Mouse (Mus musculus): ENCODE results near the gene Igf1r.

Gene Igf1r

DNA sequence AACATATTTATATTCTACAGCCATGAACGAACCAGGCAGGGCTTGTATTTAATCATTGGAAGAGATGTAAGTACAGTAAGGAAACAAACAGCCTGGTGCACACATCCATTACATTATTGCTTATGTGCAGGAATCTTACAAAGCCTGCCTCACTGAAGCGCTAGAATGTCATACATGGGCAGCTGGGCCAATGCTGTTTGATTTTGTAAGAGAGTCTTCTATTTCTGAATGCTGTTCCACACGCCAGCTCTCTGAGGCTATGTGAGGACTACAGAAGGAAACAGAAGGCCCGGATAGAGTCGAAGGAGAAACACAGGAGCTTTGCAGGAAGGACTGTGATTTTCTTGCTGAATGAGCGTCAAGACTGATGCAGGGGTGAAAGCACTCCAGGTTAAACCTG lies 136.2 kb downstream of the Igf1r start:
- no peak for DNase-seq

DNA sequence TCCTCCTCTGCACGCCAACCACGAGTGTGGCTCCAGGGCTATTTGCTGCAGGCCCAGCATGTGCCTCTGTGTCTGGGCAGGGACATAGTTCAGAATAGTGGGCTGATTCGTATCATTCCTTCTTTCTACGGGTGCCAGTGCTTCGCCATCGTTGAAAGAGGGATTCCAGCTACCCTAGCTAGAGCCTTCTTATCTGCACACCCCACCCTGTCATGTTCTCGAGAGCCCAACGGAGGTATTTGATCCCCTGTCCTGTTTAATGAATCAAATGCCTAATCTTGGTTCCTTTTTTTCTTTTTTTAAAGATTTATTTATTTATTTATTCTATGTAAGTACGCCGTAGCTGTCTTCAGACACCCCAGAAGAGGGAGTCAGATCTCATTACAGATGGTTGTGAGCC lies 137.1 kb downstream of the Igf1r start:
- no peak for DNase-seq

DNA sequence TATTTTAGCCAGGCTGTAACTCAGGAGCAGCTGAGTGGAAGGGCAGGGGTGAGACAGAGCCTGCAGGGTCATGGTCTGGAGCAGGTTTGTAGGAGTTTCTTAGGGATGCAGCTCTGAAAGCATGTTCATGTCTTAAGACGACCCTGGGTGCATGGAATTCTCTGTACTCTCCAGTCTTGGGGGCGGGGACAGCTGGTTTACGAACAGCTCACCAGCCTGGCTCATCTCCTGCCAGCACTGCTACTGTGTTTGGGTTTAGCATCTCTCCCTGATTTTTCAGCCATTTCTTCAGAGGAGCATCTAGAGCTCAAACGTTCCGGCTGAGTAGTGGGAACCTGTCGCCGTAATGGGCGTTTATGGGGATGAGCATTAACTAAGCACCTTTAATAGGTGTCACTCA lies 137.9 kb downstream of the Igf1r start:
- DNase-seq = no peak

DNA sequence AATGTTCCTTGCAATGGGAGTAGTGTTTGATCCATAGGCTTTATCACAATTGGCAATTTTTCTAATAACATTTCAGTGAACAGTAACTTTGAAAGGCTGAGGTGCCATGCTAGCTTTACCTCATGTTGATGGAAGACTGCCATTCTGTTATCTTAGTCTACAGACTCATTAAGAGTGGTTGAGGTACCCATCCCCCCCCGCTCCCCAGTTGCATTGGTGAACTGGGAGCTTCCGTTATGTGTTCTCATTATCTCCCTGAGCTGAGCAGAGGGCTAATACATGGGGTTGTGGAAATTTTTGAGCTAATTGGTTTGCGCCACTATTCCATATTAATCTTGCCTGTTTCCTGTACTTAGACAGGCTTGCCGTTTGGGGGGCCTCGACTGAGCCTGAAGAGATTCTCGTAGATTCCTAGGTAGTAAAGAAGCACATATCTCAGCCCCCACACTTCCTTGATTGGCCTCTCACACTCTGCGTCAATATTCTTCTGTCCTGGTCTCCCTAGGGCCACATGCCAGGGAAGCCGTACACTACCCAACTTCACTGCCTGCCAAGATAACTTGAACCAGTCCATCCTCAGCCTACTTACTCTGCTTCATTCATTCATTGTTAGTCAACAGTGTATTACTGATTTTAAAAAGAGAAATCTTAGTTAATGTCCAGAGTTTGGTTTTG lies 139.8 kb downstream of the Igf1r start:
- no peak for DNase-seq

DNA sequence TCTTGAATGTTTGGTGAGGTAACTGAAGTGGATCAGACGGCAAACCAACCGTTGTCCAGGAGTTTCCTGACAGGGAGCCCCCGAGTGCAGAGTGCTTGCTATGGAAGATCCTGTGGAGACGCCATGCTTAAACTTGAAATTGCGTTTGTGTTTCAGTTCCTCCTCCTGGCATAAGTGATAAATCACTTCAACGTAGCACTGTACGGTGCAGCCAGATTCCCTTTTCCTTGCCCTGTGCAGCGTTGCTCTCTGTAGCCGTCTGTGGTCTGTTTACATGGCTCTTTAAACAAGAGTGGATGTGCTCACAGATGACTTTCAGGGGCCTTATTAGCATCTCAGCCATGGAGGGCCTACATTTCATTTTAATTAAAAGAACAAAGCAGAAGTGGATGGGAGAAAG lies 141.2 kb downstream of the Igf1r start:
- no peak for DNase-seq

DNA sequence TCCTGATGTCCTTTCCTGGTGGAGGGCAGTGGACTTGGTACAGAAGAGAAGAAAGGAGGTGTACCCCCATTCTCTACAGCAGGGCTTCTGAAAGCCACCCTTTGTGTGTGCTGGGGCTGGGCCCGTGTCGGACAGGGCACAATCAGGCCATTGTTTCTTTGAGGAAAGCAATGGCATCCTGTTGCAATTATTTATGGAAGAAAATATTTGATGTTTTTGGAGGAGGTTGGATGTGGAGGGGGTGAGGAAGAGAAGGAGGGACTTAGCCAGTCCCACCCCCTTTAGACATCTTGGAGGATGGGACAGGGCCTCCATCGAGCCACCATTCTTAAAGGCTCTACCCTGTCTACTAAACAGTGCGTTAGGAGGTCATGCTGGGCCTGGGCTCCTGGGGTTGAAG lies 142.9 kb downstream of the Igf1r start:
- no peak for DNase-seq

DNA sequence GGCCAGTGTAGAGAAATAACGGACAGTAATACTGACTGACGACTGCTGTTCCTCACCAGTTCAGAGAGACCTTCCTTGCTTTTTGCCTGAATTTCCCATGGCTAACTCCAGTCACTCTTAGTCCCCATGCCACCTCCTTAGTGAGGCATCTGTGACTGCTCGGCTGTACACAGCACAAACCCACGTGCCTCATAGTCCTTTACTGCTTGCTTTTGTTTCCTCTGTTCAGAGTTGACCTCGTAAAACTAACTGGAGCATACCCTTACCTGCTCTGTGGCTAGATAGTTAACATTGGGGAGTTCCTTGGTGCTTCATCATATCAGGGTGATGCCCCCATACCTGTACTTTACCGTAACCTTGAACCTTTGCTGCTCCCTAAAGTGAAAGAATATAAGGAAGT lies 143.8 kb downstream of the Igf1r start:
- DNase-seq = peak; percentile 39

DNA sequence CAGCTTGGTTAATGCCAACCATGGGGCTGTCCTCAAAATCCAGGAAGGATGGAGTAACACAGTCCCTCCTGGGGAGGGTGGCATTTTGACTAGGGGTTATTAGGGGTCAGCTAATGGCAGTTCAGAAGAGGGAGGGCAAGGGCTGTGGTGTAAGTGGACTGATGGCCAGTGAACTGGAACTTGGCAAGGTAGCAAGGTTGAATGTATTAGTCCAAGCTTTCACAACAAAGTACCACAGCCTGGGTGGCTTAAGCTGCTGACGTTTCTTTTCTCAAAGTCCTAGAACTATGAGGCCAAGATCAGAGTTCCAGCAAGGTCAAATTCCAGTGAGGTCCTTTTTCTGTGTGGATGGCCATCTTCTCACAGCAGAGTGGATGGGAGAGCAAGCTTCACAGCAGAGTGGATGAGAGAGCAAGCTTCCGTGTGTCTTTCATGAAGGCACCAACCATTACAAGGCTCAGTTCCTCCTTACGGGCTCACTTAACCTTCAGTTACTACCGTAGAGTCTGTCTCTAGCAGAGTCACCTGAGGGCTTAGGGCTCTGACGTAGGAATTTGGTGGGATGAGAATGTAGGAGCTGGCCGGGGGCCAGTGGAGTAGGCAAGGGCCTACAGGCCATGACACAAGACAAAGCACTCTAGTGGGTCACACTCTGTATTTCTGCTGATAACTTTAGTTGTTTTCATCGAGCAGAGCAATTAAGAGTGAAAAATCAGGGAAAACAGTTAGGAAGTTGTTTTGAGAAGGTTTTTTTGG lies 144.6 kb downstream of the Igf1r start:
- peak; percentile 70 for DNase-seq

DNA sequence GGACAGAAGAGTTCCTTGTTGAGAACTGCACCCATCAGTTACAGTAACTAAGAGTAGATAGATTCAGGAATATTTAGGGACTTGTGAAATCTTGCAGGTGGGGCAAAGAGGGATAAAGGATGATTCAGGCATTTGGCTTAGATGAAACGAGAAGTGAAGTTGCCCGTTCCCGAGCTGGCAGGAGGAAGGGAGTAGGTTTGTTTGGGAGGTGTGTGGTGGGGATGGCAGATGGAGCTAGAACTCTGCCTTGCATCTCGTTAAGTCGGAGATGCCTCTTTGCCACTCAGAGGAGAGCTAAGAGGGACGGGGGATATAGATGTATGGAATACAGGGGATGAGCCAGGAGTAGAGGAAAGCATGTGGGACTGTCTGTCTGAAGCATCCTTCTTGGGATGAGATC lies 145.5 kb downstream of the Igf1r start:
- DNase-seq = no peak

DNA sequence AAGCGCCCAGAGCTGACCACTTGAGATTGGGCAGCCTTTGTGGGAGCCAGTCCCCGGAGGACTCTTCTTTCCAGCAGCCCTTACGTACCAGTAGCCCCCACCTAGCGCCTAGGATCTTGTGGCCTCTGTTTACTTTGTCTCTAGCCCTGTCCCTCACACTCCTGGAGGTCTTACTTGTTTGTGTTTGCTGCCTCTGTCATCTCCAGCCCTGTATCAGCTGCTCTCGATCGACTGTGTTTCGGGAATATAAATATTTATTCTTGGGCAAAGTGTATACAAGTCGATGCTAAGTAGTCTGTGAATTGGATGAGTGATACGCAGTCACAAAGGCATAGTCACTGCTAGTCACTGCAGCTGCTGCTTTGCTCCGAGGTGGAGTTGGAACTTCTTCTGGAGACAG lies 147.8 kb downstream of the Igf1r start:
- DNase-seq = no peak

DNA sequence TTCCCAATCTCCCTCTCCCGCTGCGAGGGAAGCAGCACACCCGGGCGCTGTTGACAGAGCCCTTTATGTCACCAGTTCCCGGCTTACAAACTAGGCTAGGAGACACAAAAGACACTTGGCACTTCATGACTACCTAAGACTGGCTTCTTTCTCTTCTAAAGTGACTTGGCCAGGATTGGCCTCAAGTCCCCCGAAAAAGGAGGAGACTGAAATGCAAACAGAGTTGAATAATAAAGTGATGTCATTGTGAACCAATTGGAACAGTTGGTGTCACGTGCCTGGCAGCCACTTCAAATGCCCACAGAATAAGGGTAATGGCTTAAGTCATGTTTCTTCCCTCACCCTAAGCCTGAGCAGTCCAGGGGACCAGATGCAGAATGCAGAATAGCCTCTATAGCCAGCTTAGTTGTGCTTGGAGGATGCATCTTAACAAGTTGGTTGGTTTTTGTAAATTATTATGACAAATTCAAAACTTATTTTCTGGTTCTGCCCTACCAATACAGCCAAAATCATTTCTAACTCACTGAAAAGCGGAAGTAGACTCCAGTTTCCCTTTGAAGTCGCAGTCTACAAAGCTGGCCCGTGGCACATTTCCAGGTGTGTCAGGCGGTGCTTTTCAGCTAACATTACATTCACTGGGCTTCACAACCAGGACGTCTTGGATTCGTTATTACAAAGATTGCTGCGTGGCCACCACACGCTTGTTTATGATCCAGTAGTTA lies 150.0 kb downstream of the Igf1r start:
- DNase-seq = peak; percentile 57

DNA sequence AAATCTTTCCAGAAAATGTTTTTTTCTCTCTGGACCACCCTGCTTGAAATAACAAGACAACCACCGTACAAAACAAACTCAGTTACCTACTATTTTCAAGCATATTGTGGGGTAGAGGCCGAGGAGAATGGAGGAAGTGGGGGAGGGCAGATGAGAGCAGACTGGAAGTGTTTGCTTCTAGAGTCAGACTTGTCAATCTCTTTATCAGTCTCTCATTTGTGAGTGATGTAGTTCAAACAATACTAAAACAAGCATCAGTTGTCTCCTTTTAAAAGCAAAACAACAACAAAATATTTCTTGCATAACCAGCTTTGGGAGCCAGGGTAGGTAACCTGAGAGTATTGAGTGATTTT lies 150.5 kb downstream of the Igf1r start:
- no peak for DNase-seq

DNA sequence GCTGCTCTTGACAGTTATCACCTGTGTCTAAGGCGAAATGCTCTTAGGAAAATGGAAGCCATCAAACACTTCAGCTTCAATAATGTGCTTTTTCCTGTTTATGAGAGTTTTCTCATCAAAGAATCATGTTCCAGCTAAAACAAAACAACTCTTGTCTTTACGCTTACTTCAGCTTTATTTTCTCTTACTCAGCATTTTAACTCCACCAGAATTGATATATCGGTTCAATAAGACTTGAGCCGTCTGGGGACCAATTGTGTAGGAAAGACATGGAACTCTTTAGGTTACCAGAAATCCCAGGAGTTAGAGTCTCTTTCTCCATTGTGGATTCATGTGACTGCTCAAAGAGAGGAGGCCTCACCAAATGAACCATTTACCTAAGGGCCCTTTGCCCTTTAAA lies 158.9 kb downstream of the Igf1r start:
- DNase-seq = no peak

DNA sequence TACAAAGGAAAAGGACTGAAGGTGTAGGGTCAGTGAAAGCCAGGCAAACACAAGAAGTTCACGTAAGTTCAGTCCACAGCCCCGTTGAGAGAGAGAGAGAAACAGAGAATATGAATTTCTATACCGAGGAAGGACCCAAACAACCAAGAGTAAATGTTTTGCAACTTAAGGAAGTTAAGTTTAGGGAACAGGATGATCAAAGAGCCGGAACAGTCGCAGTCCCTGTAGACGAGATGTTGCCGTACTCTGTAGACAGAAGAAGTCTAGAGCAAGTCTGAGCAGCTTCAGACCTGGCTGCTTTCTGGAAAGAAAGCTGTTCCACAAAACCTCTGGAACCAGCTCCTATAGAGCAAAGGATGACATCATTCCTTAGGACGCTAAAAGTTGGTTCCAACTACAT lies 160.0 kb downstream of the Igf1r start:
- DNase-seq = no peak

DNA sequence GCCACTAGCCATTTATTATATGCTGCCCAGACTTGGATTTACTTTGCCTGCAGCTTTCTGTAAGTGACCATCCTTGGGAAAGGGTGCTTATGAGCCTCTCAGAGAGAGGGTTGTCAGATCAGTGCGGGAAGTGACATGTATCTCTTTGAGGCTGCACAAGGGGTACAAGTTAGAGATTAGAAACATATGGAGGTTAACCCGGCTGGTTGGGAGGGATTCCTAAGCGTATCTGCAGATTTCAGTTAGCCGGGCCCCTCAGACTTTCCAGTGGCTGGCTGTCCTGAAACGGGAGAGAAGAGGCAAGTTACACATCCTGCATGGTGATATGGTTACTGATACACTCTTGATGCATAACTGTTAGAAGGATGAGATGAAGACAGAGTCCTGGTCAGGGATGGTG lies 161.7 kb downstream of the Igf1r start:
- no peak for DNase-seq

DNA sequence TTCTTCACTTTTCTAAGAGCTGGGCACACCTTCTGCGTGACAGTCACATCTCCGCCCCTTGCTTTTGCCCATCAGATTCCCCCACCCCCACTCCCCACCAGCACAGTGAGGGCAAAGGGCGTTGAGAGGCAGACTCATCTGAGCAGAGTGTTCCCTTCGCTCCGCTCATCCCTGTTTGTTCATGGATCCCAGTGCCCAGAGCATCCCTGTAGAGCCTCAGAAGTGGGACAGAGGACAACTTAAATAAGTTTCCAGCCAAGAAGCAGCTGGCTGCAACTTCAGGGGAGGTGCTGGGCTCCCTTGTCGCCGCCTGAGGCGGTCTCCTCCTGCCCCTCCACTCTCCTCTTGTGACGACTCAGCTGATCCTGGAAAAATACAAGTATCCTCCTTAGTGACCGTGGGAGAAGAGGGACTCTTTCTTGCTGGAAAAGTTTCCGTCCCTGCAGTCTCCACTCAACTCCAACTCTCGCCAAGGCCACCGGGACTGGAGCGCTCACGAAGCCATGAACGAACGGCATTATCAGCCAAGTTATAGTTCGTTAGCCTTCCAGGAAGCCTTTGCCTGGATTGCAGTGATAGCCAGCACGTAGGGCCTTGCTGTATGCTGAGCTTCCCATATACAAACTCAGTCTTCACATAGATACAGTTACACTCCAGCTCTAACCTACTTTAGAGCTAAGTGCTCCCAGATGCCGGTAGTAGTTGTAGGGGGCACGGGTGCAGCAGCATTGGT lies 162.5 kb downstream of the Igf1r start:
- DNase-seq = no peak

DNA sequence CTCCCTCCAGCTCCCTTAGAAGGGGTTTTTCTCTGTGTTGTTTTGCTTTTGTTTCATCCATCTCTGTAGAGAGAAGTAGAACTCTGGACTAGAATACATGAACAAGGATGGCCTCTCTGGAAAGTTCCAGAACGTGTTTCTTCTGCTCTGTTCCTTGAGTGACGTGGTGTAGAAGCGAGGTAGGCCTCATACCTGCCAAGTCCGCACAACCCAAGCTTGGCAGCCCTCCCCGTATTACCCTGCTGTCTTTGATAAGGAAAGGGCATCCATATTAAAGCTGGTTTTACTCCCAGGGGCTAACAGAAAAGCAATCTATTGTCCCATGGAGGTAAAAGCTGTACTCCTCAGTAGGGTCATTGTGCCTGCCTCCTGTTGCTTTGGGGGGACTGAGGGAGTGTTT lies 164.9 kb downstream of the Igf1r start:
- DNase-seq = no peak

DNA sequence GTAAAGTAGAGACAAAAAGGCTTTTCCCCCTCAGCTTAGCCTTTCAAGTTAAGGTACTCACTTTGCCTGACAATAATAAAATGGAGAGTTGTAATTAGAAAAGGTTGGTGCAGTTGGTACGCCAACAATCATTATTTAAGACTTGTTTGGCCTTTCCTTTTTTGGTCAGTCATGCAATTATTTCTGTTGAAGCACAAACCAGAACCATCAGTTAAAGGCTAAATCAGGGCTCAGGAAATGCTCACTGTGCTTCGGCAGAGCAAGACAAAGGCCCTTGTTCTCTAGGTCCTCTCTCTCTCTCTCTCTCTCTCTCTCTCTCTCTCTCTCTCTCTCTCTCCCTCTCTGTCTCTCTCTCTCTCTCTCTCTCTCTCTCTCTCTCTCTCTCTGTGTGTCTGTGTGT lies 165.4 kb downstream of the Igf1r start:
- no peak for DNase-seq

DNA sequence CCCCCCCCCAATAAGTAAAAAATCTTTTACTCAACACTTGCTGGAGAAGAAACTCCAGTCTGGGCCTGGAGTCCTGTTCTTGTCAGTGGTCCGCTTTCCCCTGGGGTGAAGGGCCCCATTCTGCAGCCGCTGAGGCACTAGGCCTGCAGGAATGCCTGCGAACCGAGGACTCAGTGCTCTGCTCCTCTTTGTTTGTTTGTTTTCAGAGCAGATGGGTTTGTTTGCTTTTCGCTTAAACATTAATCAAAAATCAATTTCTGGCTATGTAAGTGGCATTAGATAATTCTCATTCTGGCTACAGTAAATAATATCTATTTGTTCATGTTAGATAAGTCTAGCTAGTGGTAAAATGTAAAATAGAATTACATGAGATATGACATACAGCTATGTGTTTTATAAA lies 167.0 kb downstream of the Igf1r start:
- DNase-seq = no peak

DNA sequence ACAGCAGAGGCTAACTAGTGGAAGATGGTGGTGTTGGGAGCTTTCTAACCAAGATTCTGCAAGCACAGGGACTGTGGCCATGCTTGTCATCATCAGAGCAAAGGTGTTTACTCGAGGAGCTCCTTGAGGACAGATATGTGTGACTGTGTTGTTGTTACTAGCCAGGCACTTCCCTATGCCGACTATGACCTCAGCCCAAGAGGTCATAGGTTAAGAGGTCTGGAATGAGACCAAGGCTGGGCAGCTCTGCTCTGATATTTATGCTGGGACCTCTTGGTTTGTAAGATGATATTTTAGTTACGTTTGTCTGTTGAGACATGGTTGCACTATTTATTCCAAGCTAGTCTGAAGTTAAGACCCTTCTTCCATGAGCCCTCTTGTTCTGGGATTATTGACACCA lies 169.8 kb downstream of the Igf1r start:
- no peak for DNase-seq

DNA sequence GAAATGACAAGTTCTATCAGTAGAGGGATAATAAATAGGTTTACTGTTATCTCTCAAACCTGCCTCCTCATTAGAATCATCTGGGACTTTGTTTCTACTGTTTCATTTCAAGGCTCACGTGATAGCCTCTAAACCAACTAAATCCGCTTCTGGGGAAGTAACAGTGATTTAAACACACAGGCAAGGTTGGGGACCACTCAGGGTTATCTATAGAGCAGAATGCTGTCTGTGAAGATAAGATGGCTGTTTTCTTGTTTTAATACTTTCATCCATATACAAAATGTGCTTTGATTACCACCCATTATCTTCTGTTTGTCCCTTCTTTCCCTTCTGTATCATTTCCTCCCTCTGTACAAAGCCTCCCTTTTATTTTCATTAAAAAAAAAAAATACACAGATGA lies 172.7 kb downstream of the Igf1r start:
- no peak for DNase-seq

DNA sequence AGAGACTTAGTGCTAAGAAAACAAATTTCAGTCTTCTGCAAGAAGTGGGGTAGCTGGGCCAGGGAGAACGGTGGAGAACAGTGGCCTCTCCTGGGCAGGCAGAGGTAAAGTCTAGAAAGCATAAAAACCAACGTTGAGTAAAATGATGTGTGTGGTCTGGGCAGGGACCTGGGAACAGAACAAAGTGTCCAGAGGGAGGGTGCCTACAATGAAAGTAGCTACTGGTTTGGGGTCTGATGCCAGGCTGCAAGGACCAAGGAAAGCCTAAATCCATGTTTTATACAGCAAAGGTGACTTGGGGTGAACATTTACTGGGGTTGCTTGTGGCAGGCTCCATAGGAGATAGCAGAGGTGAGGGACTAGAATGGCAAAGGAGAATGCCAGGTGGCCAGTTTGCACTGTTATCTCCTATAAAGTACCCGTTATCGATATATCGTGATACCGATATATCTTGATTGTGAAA lies 175.2 kb downstream of the Igf1r start:
- peak; percentile 67 for DNase-seq

DNA sequence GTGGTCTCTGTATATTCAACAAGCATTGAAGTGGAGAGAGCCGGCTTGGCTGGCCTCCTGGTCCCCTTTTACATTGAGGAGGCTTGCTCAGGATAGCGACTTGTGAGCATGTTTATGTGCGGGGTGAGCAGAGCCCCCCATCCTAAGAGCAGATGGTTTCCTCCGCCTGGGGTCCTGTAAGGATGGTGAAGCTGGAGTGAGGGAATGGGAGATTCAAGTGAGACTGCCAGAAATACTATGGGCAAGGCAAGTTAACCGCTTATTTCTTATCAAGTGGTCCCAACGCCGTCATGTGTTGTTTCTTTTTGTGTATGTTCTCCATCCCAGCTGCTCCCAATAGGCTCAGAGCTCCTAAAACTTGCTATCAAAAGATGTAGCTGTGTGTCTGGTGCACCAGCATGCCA lies 175.6 kb downstream of the Igf1r start:
- peak; percentile 43 for DNase-seq
